Mouse (Mus musculus) liver, embryonic 12.5 days (tissue): ENCODE data around the gene Spata4. TPM values are rescaled to one million over a fixed set of nuclear protein-coding genes. Genes with fewer than 3 reads are reported as not detected.
"Not testable (repeated sequence)": the region's sequence is repeated elsewhere in the genome, so short reads cannot be mapped to it uniquely, and the experiment has no call there.

ENCODE experiments used
- ATAC-seq: fragments of 200-750 bp; cut with Nextera tagmentation; 2 replicates; pipeline ENCODE4 v1.8.0; 2017; ENCODE audit warnings: moderate number of reproducible peaks, mild to moderate bottlenecking, moderate library complexity
- H3K27ac ChIP-seq: fragments of 300-500 bp; sonication (generic); 2 replicates; pipeline ENCODE4 v1.5.1; 2016; ENCODE audit warnings: mild to moderate bottlenecking
- H3K27me3 ChIP-seq: fragments of 300-500 bp; sonication (generic); replicated peaks from 2 replicates; pipeline ENCODE4 v1.6.1; 2016; ENCODE audit warnings: mild to moderate bottlenecking, moderate library complexity
- H3K36me3 ChIP-seq: fragments of 300-500 bp; sonication (generic); 2 replicates; pipeline ENCODE4 v1.6.1; 2016; ENCODE audit warnings: mild to moderate bottlenecking, moderate library complexity
- H3K4me1 ChIP-seq: fragments of 300-500 bp; sonication (generic); 2 replicates; pipeline ENCODE4 v1.6.1; 2016
- H3K4me2 ChIP-seq: fragments of 300-500 bp; sonication (generic); 2 replicates; pipeline ENCODE4 v1.6.1; 2016; ENCODE audit warnings: mild to moderate bottlenecking, moderate library complexity
- H3K4me3 ChIP-seq: fragments of 300-500 bp; sonication (generic); 2 replicates; pipeline ENCODE4 v1.5.1; 2016; ENCODE audit warnings: mild to moderate bottlenecking, moderate library complexity
- H3K9ac ChIP-seq: fragments of 300-500 bp; sonication (generic); 2 replicates; pipeline ENCODE4 v1.6.1; 2016; ENCODE audit warnings: mild to moderate bottlenecking, moderate library complexity
- H3K9me3 ChIP-seq: fragments of 300-500 bp; sonication (generic); replicated peaks from 2 replicates; pipeline ENCODE4 v1.6.1; 2016; ENCODE audit warnings: mild to moderate bottlenecking, moderate library complexity
- WGBS: fragments of 180-500 bp; shearing (Covaris S2); methylation state at CpG from one replicate; pipeline ENCODE4 v1.1.7; 2016; ENCODE audit not compliant: insufficient replicate concordance; 5-methylcytosine and 5-hydroxymethylcytosine counted together
- polyA plus RNA-seq: library from polyadenylated mRNA; unstranded; fragments of >200 nt; fragmentation: Nextera tagmentation; extraction: Ambion mirVana; gene quantifications from 2 replicates; pipeline ENCODE4 v1.2.1, GENCODE M21; 2016

The Spata4 gene
- polyA plus RNA-seq, 1 experiment from 2014 or later, result not detected

DNA sequence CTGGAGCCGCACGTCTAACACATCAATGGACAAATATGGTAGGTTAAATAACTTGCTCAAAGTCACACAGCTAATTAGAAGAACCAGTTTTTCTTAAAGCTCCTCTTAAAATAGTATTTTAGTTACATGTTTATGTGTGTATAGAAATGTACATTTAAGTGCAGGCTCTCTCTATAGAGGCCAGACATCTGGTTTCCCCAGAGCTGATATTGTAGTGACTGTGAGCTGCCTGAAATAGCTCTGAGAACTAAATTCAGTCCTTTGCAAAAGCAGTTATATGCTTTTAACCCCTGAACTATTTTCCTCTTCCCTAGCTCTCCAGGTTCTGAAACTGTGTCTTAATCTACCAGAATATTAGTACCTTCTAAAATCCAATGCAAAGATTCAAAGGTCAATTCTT lies 3.2 kb upstream of the Spata4 start:
- no peaks in the 10 kb centered on the region for H3K9me3 ChIP-seq
- peaks cover 6% of the 10 kb centered on the region for H3K4me1 ChIP-seq
- no peak for ATAC-seq
- H3K4me2 ChIP-seq, result no peak overlapping the region
- no peaks in the 10 kb centered on the region for H3K36me3 ChIP-seq
- 76% methylated on average over 2 of the region's 2 CpGs for WGBS
- no peak overlapping the region for H3K4me3 ChIP-seq
- H3K27ac ChIP-seq, result no peak overlapping the region
- no peak overlapping the region for H3K9ac ChIP-seq
- H3K27me3 ChIP-seq, result no peaks in the 10 kb centered on the region

DNA sequence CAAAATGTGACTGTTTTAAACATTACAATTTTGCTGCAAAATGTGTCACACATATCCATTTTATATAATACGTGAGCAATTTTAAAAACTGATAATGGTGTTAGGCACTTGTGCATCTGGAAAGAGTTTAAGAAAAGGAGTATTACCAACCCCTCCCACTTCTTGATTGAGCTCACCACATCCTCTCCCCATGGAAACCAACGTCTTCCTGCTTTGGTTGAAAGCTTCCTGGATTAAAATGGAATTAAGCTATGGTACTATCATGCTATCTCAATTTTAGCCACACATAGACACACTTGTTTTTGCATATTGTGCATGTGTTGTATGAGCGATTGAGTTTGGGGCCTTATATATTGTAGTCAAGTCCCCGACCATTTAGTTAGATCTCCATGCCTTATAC lies 2.9 kb downstream of the Spata4 start:
- Histone ChIP-seq H3K9ac (no peak overlapping the region), H3K27ac (no peak overlapping the region), H3K9me3 (no peaks in the 10 kb centered on the region), H3K36me3 (no peaks in the 10 kb centered on the region), H3K4me1 (peaks cover 6% of the 10 kb centered on the region), H3K4me2 (no peak overlapping the region), H3K27me3 (no peaks in the 10 kb centered on the region), H3K4me3 (no peak overlapping the region)
- no peak for ATAC-seq
- 56% methylated on average over 4 of the region's 4 CpGs for WGBS

DNA sequence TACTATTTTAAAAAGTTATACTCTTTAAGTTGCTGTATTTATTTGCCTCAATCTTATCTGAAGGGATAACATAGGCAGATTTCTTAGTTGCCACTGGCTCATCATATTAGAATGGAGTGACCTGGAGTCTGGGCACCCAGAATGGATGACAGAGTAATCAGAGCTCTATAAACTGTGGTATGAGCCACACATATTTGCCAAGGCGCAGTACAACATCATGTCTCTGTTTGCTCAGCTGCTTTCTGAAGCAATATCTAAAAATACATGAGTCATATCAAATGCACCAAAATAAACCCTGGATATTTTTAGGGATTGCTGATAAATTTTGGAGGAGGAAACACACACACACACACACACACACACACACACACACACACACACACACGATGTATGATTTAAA lies 8.8 kb downstream of the Spata4 start:
- Histone ChIP-seq H3K4me2 (no peak overlapping the region), H3K4me1 (no peaks in the 10 kb centered on the region), H3K9ac (no peak overlapping the region), H3K36me3 (no peaks in the 10 kb centered on the region), H3K27me3 (no peaks in the 10 kb centered on the region), H3K9me3 (no peaks in the 10 kb centered on the region), H3K27ac (no peak overlapping the region), H3K4me3 (no peak overlapping the region)
- WGBS, result 78% methylated on average over 2 of the region's 2 CpGs
- no peak for ATAC-seq

DNA sequence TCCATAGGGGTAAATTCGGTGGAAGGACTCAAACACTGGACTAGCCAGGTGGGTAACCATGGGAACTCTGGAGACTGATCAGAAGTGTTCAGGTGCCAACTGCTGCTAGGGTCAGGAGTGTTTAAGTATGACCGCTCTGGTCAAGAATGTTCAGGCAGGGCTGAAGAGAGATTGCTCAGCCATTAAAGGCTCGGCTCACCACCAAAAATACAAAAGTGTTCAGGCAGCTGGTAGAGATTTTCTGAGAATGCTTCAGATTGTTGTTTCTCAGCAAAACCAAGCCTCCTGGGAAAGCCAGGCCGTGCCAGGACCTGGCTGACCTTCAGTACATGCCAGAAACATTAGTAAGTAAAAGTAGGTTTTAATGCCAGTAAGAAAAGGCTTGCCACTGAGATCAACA lies 9.7 kb downstream of the Spata4 start:
- WGBS, result 65% methylated on average over 4 of the region's 4 CpGs
- Histone ChIP-seq H3K4me3 (no peak overlapping the region), H3K4me2 (no peak overlapping the region), H3K9ac (no peak overlapping the region), H3K27ac (no peak overlapping the region), H3K36me3 (no peaks in the 10 kb centered on the region), H3K4me1 (no peaks in the 10 kb centered on the region), H3K9me3 (no peaks in the 10 kb centered on the region), H3K27me3 (no peaks in the 10 kb centered on the region)
- no peak for ATAC-seq

DNA sequence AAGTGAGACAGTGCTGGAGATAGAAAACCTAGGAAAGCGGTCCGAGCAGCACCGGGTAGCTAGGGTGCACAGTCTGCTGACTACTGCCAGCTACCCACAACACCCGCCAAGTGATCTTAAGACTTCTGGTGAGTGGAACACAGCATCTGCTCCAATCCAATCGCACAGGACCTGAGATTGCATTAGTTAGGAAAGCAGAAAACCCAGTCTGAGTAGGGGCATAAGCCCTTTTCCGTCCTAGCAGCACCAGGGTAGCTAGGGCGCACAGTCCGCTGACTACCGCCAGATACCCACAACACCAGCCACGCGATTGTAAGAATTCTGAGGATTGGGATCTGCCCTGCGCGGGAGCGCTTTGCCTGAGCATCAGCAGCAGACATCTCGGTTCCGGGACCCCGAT lies 16.1 kb downstream of the Spata4 start:
- H3K27me3 ChIP-seq, H3K9me3 ChIP-seq, H3K27ac ChIP-seq, ATAC-seq, H3K9ac ChIP-seq, H3K4me3 ChIP-seq, H3K4me1 ChIP-seq, H3K36me3 ChIP-seq, H3K4me2 ChIP-seq: not testable (repeated sequence)
- 70% methylated on average over 17 of the region's 17 CpGs for WGBS

DNA sequence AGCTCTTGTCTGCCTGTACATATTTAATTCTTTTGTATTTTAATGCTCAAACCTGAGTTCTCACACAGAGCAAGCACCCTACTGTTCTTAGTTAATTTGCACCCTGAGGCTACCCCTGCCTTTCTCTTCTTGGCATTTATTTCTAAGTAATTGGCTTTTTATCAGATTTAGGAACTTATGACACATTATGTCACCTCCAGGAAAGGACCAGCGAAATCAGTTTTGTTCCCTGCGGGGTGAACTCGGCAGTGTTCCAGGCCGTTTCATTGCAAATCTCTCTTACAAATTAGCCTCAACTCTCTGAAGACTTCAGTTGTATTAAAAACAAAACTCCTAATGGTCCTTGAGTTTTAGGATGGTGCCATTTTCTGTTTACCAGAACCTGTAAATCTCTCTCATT lies 38.1 kb downstream of the Spata4 start:
- H3K4me2 ChIP-seq, result no peak overlapping the region
- no peaks in the 10 kb centered on the region for H3K36me3 ChIP-seq
- ATAC-seq, result no peak
- no peaks in the 10 kb centered on the region for H3K27me3 ChIP-seq
- no peak overlapping the region for H3K27ac ChIP-seq
- no peak overlapping the region for H3K4me3 ChIP-seq
- H3K9ac ChIP-seq, result no peak overlapping the region
- no peaks in the 10 kb centered on the region for H3K9me3 ChIP-seq
- 79% methylated on average over 4 of the region's 4 CpGs for WGBS
- H3K4me1 ChIP-seq, result no peaks in the 10 kb centered on the region

Other genes starting within 250 kb of the Spata4 start
- gene Asb5, start 71.2 kb upstream of the Spata4 start, polyA plus RNA-seq, result 3.0 and 4.1 TPM in 2 replicates
- gene Spcs3, start 70.8 kb upstream of the Spata4 start, polyA plus RNA-seq, result 97.5 and 97.7 TPM in 2 replicates